Mouse (Mus musculus): ENCODE results near the gene Usp9y.

Usp9y gene

DNA sequence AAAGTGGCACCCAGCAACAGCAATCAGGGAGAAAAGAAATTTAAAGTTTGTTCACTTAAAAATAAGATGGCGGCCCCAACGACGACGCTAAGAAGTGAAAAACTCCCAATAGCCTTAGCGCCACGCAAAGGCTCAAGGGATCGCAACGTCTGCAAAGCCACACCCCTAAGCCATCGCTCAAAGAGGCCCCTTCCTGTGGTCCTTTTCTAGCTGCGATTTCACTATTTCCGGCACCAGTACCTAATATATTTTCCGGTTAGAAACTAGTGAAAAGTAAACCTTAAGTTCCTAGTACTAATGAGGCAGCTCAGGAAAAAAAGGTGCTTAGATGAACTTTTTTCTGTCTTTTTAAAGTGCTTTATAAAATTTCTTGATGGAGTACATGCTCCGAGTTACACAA lies at the start of gene Usp9y:
Gene Usp9y, minus strand, starts transcription at position 101 of the 400 bp plus-strand sequence.
- no peak for DNase-seq (ENCODE audit: low read depth)

DNA sequence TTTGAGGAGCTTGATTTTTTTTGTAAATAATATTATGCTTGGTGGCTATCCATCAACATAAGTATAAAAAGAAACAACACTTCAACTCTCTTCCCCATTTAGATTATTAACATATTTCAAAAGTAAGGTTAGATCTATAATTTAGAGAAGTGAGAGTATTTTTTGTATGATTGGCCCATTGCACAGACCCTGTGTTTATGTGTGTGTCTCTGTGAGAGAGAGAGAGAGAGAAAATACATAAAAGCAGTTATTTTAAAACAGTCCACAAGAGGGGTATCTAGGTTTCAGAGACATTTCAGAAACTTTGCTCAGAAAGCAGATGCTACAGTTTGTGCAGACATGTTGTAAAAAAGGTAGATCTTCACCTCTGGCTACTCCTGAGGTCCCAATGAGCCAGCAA lies 165.9 kb downstream of the Usp9y start:
- no peak for DNase-seq (ENCODE audit: low read depth)

DNA sequence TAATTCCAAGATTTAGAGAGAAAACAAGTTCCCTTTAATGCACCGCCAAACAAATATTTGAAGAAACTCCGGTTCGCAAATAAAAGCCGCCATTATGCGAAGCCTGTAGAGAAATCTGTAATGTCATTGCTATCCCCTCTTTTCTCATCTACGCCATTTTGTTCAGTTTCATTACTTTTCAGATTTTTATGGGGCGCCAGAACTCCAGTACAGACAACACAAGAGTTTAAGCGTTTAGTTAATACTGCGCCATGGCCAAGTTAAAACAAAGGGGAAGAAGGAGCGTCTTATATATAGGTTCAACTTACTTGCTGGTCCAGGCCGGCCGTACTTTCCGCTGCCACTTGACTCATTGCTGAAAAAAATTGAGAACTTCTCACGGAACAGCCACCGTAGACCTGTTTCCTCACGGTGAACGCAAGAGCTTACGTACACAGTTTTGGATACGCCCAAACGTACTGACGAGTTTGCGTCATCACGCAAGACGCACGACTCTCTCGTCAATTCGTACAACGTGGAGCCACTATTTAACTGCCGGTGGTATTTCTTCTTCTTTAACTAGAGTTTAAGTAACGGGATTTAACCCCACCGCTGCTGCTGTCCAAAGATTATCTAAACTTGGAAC lies 173.3 kb downstream of the Usp9y start, which contains the start of gene Ddx3y:
Gene Ddx3y, minus strand, starts transcription at position 459 of the 625 bp plus-strand sequence.
- no peak for DNase-seq (ENCODE audit: low read depth)

DNA sequence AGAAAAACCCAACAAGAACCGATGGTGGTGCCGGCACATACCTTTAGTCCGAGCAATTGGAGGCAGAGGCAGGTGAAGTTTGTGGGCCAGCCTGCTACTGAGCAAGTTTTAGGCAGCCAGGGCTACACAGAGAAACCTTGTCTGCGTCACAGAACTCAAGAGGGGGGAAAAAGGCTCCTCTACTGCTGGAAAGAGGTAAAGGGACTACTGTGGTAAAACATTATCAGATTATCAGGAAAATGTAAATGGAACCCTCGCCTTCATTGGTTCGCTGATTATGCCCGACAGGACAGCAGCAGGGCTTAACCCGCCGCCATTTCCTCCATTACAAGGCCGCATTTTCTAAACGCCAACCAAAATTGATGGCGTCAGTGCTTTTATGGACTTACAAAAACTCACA lies 173.8 kb downstream of the Usp9y start:
- no peak for DNase-seq (ENCODE audit: low read depth)

Data from 416B (cell line).